Mouse (Mus musculus) 416B (cell line): ENCODE measurements around the gene 1700025G04Rik.
A peak's percentile ranks its signal among the peaks of the same experiment; 100 is the strongest.

ENCODE experiments used
- DNase-seq: peaks from one replicate; pipeline ENCODE4 v3.0.0; 2011; ENCODE audit warnings: low read depth

The 1700025G04Rik gene

DNA sequence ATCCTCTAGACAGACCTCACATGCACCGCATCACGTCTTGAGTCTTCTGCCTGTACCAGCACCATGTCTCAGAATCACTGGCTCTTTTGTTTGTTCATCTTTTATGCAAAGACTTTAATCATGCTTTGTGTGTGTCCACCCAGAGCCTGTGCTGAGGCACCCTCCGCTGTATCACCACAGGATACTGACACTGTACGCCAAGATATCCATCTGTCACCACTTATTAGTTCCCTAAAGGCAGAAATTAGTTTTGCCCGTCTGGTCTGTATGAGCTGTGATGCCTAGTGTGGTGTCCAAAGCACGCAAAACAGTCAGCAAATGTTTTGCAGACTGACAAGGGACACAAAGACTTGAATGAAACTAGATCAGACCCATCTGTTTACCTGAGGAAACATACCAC lies 95.7 kb downstream of the 1700025G04Rik start:
- DNase-seq, result no peak

DNA sequence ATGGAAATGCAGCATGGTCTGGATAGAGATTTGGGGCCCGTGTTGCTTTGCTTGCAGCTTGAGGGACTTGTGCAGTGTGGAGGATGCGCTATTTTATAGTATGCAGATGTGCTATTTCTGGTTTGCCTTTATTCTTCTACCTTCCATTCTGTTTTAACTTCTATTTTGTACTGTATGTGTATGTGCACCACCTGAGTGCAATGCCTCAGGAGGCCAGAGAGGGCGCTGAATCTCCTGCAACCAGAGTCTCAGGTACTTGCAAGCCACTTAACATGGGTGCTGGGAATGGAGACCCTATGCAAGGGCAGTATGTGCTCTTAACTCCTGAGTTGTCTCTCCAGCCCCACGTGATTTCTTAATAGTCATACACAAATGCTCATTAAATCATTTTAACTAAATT lies 98.4 kb downstream of the 1700025G04Rik start:
- DNase-seq, result no peak

DNA sequence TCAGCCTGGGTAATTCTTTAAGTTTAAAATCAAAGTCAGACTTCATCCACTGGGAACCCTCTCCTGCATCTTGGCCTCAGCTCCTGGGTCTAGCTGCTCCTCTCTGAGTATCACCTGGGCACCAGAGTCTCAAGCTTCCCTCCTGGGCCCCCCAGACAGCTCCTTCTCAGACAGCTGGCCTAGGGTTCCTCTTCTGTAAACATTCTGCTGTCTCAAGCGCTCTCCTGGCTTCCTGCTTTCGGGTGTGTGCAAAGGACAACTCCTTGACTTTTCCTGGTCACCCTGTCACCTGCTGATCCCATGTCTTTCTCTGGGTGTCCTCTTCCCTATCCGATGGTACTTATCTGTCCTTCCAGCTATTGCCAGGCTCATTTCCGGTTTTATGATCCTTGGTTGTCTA lies 99.3 kb downstream of the 1700025G04Rik start:
- DNase-seq, result no peak

GRCm38 (mm10) chr1:151988713-151989112 lies 101.2 kb downstream of the 1700025G04Rik start:
- DNase-seq, result no peak

- DNase-seq, result no peak
Observed at GRCm38 (mm10) chr1:151988066-151988465, 101.9 kb downstream of the 1700025G04Rik start.

- no peak for DNase-seq
Observed at GRCm38 (mm10) chr1:151986024-151986778, 103.7 kb downstream of the 1700025G04Rik start.

DNA sequence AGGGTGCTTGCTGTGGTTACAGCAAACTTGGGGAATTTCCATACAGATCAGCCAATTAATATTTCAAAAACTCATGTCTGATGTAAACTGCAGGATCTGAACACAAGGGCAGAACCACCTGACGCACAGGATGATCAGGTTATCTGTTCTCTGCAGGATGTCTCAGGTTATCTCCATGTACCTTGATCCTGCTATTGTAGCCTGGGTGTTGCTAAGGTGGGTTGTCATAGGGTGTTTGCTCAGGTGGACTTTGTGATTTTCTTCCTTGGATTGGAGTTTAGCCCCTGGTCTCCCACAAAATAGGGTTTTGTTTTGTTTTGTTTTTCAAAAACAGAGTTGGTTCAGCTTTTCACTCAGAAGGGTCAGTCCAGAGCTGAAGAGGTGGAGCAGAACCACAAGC lies 104.9 kb downstream of the 1700025G04Rik start:
- no peak for DNase-seq

- DNase-seq, result no peak
Observed at GRCm38 (mm10) chr1:151983991-151984390, 105.9 kb downstream of the 1700025G04Rik start.

- DNase-seq, result no peak
Observed at GRCm38 (mm10) chr1:151980498-151980897, 109.4 kb downstream of the 1700025G04Rik start.

GRCm38 (mm10) chr1:151979803-151980456 lies 110.0 kb downstream of the 1700025G04Rik start:
- peak; percentile 65 for DNase-seq

- no peak for DNase-seq
Observed at GRCm38 (mm10) chr1:151978751-151979150, 111.2 kb downstream of the 1700025G04Rik start.

DNA sequence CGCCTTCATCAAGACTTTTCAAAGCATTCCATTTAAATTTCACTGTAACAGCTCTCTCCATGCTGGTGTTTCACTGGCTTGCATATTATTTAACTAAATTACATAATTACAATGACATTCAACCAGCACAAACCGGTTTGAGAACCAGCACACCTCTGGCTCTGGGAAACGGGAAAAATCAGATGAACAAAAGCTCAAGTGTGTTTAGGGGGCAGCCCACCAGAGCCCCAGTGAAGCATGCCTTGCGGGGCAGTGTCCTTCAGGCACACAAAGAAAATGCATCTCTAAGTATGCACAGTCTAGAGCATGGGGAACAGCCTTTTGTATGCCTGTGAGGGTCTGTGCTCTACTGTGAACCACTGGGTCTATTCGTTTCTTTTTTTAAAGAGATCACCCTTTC lies 112.3 kb downstream of the 1700025G04Rik start:
- DNase-seq, result no peak

DNA sequence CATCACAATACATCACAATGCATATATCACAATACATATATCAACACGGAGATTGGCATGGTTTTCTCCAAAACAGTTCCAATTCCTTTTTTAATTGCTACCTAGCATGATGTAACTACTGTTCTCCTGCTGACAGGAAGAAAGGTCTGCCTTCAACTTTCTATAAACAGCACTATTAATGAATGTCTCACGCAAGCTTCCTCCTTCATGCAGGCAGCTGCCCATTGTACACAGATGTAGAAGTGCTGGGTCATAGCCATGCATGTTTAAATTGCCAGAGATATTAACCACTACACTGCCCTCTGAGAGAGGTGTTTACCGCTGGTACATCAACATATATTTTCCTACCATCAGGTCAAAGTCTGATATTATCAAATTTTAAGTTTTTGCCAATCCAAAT lies 113.1 kb downstream of the 1700025G04Rik start:
- DNase-seq, result no peak

DNA sequence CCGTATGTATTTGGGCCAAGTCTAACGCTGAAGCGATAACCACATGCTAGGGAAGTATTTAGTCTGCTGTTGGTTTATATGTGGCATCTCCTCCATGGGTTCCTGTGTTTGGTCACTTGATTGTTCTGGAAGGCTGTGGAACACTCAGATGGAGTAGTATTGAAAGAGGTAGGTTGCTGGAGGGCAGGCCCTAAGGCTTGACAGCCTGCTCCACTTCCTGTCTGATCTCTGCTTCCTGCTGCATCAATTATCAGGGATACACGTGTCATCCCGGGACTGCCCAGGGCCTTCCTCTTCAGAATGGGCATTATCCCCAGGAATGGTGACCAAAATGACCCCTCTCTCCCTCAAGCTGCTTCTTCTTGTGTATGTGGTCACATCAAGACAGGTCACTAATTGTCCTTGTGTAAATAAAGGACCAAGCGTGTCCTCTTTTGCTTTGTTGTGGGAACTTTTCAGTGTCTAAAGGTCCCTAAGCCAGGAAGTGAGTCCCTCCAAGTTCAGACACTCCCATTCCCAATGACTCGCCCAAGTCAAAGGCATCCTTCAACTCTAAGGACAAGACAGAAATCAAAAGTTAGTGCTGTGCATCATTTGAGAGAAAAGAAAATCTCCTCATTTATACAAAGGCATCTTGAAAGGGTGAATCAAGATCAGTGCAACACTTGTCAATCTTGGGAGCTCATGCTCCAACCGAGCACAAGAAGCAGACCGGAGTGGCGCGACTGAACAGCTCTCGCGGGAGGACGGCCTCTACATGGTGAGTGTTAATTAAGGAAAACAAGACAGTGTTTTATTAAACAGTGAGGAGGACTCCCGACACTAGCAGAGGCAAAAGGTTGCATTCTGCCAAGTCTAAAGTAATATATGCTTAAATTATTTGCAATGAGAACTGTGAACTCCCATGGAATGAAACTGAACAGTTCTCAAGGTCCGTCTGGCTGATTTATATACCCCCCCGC lies 114.2 kb downstream of the 1700025G04Rik start:
- DNase-seq, result no peak

DNA sequence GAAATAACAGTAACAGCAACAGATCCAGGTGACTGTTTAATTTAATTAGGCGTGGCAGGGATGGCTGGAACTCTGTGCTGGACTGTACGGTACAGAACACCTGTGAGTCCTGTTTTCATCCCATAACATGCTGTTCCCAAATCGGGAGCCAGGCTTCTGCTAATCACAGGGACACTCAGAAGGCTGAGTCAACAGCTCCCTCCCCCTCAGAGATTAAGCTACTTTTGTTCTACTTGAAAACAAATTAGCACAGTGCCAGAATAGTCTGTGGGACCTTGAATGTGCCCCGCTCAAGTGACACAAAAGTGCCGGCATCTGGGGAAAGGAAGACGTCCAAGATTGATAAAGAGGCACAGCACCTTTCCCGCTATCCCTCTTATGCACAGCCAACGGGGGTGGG lies 115.0 kb downstream of the 1700025G04Rik start:
- DNase-seq, result no peak

GRCm38 (mm10) chr1:151974424-151974823 lies 115.5 kb downstream of the 1700025G04Rik start:
- no peak for DNase-seq

DNA sequence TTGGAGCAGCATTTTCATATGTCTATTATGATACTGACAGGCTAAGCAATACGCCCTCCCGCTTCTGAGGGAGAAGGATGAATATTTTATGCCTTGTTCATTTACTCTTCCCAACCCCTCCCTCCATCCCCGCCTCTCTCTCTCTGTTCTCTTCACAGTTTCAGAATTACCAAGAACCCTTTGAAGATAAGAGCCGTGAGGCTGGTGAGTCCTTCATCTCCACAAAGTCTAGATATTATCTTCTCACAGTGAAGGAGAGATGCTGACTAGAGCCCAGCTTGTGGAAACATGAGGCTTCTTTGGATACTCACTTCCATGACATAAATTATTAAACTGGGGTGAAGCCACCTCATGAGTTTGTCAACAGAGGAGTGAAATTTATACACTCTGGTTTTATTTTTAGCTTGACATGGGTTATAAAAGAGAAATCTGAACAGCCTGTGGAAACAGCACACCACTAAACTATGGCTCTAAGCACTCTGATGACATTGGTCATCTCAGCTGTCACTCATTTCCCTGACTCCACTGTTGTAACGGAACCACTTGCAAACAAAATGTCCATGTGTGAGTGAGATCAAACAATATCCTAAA lies 116.7 kb downstream of the 1700025G04Rik start:
- DNase-seq, result no peak

DNA sequence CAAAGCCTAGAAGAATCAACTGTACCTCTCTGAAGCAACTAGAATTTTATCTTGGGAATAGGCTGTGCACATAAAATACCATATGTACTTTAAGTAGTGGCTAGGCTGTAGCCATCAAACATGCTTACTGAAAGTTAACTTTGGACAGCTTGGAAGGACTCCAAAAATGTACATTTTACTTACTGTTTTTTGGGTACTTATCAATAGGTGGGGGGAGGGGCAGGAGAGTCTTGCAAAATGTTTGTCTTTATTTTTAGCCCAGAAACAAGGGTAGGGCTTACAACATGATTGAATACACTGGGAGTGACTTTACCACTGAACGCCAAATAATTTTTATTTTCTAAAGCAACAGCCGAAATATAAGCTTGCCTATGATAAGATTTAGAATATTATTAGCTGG lies 118.3 kb downstream of the 1700025G04Rik start:
- no peak for DNase-seq

DNA sequence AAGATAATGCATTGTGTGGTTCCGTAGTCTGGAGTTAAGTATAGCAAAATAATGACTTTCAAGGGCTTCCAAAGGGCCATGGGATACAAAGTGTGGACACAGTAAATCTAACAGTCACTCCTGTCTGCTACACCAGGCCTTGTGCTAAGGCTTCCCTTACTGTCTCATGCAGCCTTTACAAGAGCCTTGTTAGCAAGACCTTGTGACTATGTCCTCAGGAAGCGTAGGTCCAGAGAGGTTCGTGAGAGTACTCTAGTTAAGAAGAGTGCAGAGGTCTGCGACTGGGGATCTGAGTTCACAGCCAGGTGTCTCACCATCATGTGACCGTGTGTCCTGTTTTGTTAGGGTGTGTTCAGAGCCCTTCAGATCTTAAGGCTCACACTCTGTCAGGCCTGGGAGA lies 121.8 kb downstream of the 1700025G04Rik start:
- no peak for DNase-seq

DNA sequence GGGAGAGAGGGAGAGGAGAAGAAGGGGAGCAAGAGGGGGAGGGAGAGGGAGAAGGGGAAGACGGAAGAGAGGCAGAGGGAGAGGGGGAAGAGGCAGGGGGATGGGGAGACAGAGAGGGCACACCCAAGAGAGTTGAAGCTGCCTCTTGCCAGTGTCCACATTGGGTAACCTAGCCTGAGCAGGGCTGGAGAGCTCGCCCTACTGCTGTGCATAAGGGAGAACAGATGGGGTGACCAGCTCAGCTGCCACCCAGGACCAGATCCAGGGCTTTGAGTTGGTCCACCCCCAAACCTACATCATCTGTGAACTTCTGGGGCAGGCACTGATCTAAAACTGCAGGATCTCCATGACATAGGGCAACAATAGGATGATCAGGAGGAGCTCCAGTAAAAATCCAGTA lies 125.1 kb downstream of the 1700025G04Rik start:
- no peak for DNase-seq

DNA sequence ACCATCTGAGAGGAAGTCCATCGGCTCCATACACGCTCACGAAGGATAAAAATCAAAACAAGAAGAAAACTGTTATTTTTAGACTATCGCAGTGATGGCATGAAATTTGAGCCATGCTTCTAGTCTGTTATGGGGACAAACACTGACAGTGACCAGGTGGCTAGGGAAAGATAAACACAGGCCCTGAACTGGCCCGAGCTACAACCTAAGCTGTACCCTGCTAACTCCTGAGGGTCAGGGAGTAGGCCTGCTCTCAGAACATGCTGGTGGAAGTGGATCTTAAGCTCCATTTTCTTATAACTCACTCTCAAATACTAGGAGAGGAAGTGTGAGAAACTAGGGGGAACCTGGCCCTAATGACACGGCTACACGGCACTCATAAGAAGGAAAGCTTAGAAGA lies 126.7 kb downstream of the 1700025G04Rik start:
- no peak for DNase-seq

DNA sequence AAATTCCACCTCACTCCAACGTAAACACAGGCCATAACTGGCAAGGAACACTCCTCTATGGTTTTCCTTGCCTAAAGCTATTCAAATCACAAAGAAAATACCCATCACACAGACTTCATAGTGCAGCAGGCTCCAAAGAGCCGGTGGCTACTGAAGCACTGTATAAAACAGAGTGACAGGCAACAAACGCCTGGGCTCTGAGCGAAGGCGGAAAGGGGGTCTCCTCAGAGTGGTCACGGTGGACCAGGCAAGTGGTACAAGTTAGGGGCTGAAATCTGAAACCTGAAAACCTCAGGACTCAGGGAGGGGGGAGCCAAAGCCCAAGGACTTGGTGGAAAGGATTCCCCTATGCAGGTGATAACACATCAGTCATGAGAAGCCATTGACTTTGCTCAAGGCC lies 127.8 kb downstream of the 1700025G04Rik start:
- DNase-seq, result no peak
